ENCODE assay signal across 8 mouse cellular contexts in the genomic region with DNA sequence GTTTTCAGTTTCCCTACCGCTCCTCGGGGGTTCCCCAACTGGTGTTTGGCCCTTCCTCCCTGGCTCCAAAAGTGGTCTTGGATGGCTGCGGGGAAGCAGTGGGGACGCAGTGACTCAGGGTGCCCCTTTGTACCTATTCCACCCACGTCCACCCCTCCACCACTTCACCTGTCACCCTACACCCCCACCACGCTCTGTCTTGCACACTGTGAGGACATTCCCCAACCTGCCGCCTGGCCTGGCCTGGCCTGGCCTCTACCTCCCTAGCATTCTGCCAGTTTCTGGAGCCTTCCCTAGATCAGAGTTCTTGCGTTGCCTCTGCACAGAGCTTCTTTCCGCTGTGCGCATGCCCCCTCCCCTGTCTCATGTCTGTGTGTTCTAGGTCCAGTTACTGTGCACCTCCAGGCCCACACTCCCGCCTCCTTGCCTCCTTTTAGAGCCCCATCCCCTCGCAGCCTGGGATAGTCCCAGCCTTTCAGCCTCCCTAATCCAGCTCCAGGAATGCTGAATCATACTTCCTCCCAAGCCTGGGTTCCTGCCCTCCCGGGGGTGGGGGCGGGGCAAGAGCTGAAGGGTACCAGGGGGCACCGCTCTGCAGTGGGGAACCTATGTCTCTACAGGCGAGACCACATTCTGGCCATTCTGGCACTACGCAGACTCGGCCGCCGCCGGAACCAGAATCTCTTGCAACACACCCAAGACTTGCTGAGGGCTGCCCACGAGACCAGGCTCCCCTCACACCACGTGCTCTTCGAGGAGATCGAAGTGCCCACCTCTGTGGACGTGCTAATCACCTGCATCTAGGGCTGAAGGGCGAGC. TPM values are rescaled to one million over a fixed set of nuclear protein-coding genes. Genes with fewer than 3 reads are reported as not detected.
DNase-seq lines count a peak whose midpoint lies in the region; ATAC-seq and TF ChIP-seq lines count a peak whose summit lies in the region.

No protein-coding gene starts in this region.

- no peak for TF ChIP-seq POLR2A in spleen, adult 2 months (IDR thresholded peaks at IDR 0.05; ENCODE audit: low read depth, low read length)

- no peaks in the 10 kb centered on the region for H3K36me3 ChIP-seq in spleen, adult 2 months (ENCODE audit: control insufficient read depth, insufficient read depth, low read length)
- H3K36me3 ChIP-seq in forebrain, embryonic 14.5 days (ENCODE audit: control insufficient read depth, insufficient read depth, low read length) = no peaks in the 10 kb centered on the region

- no peak overlapping the region; the same call in 1 of the 2 replicates for H3K4me3 ChIP-seq in spleen, adult 2 months (ENCODE audit: extremely low read depth, insufficient read depth, insufficient read length)
- H3K4me3 ChIP-seq in forebrain, embryonic 14.5 days (ENCODE audit: low read depth, low read length) = peak overlapping the region; percentile 31

- H3K27ac ChIP-seq in spleen, adult 2 months (ENCODE audit: insufficient read depth, low read length) = peak overlapping the region; percentile 67
- no peak overlapping the region for H3K27ac ChIP-seq in forebrain, embryonic 14.5 days (ENCODE audit: low read depth, low read length)

- H3K27me3 ChIP-seq in spleen, adult 2 months (ENCODE audit: control insufficient read depth, insufficient read depth, low read length) = peaks cover 4% of the 10 kb centered on the region; the same call in 1 of the 2 replicates
- H3K27me3 ChIP-seq in forebrain, embryonic 14.5 days (replicated peaks; ENCODE audit: control insufficient read depth, insufficient read depth, low read length) = peaks cover 58% of the 10 kb centered on the region

- no peak for TF ChIP-seq CTCF in spleen, adult 2 months (IDR thresholded peaks at IDR 0.05; ENCODE audit: extremely low read depth, insufficient read depth, insufficient read length, insufficient replicate concordance)

- H3K4me1 ChIP-seq in spleen, adult 2 months (ENCODE audit: control insufficient read depth, insufficient read depth, insufficient read length) = peaks cover 13% of the 10 kb centered on the region
- peaks cover 14% of the 10 kb centered on the region for H3K4me1 ChIP-seq in forebrain, embryonic 14.5 days (ENCODE audit: control insufficient read depth, insufficient read depth, low read length)

- H3K9ac ChIP-seq in forebrain, embryonic 14.5 days (ENCODE audit: low read length) = no peak overlapping the region; the same call in 1 of the 2 replicates

- 26% methylated on average over 27 of the region's 27 CpGs for WGBS in spleen, adult 2 months
- 16% methylated on average over 27 of the region's 27 CpGs for WGBS in forebrain, embryonic 14.5 days

- H3K4me2 ChIP-seq in forebrain, embryonic 14.5 days (ENCODE audit: low read length) = peak overlapping the region; percentile 54

- H3K9me3 ChIP-seq in forebrain, embryonic 14.5 days (replicated peaks; ENCODE audit: control insufficient read depth, low read length) = no peaks in the 10 kb centered on the region

- ATAC-seq in forebrain, embryonic 14.5 days = no peak

- no peak for DNase-seq in spleen, adult 2 months (ENCODE audit: low read depth in 1 of 2, low spot score in 2 of 2)
- no peak for DNase-seq in spleen, postnatal 4 days (ENCODE audit: low spot score in 2 of 2)
- no peak for DNase-seq in forebrain, embryonic 14.5 days (ENCODE audit: low spot score)
- peak; percentile 55 for DNase-seq in kidney, adult 18-20 months
- peak; percentile 31 for DNase-seq in lung, postnatal 14 days
- no peak for DNase-seq in yolk sac, embryonic 10.5 days (ENCODE audit: low spot score)
- DNase-seq in left cerebral cortex, adult 18-20 months (ENCODE audit: low spot score in 2 of 2) = no peak
- DNase-seq in ovary, postnatal 10 days (ENCODE audit: low spot score) = no peak

RNA-seq across cellular contexts. Expression of a gene that starts 12.0 kb away (rescaled TPM):
- polyA plus RNA-seq in spleen, adult 2 months (2012; rRNA removed) = 46.4 and 51.9 TPM in 2 replicates
- polyA plus RNA-seq in forebrain, embryonic 14.5 days (2014; fragmentation: Nextera tagmentation; extraction: Ambion mirVana) = 0.28 and 1.1 TPM in 2 replicates
- 1 to 10 TPM in 1 of 2 experiments, under 1 TPM in 1; 0.51 to 1.0 TPM for total RNA-seq in left cerebral cortex, adult 18-20 months (2021)

RNA-seq across cellular contexts. Expression of a gene that starts 13.4 kb away (rescaled TPM):
- 36.2 and 50.4 TPM in 2 replicates for polyA plus RNA-seq in spleen, adult 2 months (2012; rRNA removed)
- 2.2 and 2.7 TPM in 2 replicates for polyA plus RNA-seq in forebrain, embryonic 14.5 days (2014; fragmentation: Nextera tagmentation; extraction: Ambion mirVana)
- 1 to 10 TPM; 2.2 to 2.7 TPM for total RNA-seq in left cerebral cortex, adult 18-20 months (2021)

RNA-seq across cellular contexts. Expression of a gene that starts 23.6 kb away (rescaled TPM):
- polyA plus RNA-seq in spleen, adult 2 months (2012; rRNA removed) = 2.0 and 3.5 TPM in 2 replicates
- 2.4 and 2.8 TPM in 2 replicates for polyA plus RNA-seq in forebrain, embryonic 14.5 days (2014; fragmentation: Nextera tagmentation; extraction: Ambion mirVana)
- total RNA-seq in left cerebral cortex, adult 18-20 months (2021) = 1 to 10 TPM; 2.2 to 3.7 TPM

RNA-seq across cellular contexts. Expression of a gene that starts 52.7 kb away (rescaled TPM):
- polyA plus RNA-seq in spleen, adult 2 months (2012; rRNA removed) = 78.4 and 91.2 TPM in 2 replicates
- 28.8 and 34.6 TPM in 2 replicates for polyA plus RNA-seq in forebrain, embryonic 14.5 days (2014; fragmentation: Nextera tagmentation; extraction: Ambion mirVana)
- total RNA-seq in left cerebral cortex, adult 18-20 months (2021) = 100 to 1,000 TPM; 130 to 138 TPM

RNA-seq across cellular contexts. Expression of a gene that starts 55.4 kb away (rescaled TPM):
- polyA plus RNA-seq in spleen, adult 2 months (2012; rRNA removed) = 0.64 and 2.2 TPM in 2 replicates
- polyA plus RNA-seq in forebrain, embryonic 14.5 days (2014; fragmentation: Nextera tagmentation; extraction: Ambion mirVana) = 0.84 and 0.99 TPM in 2 replicates
- total RNA-seq in left cerebral cortex, adult 18-20 months (2021) = 1 to 10 TPM; 3.4 to 5.0 TPM

Comparison
In these comparisons a context has a peak if more than half of its experiments do, and no peak if none do; other contexts are left out.
1. DNase-seq: peak in kidney, adult 18-20 months (single experiment) and lung, postnatal 14 days (single experiment); none in spleen, adult 2 months (0 of 2), spleen, postnatal 4 days (0 of 2), forebrain, embryonic 14.5 days (single experiment), yolk sac, embryonic 10.5 days (single experiment), left cerebral cortex, adult 18-20 months (0 of 2) and ovary, postnatal 10 days (single experiment).
2. RNA of a gene that starts 12.0 kb away (polyA plus RNA-seq): 46.4 to 51.9 TPM in spleen, adult 2 months; 0.28 to 1.1 TPM in forebrain, embryonic 14.5 days; every median in the first group is over 10 times any median in the second.